Mouse (Mus musculus): Measurements from ENCODE around the gene Med13l. TPM values are rescaled to one million over a fixed set of nuclear protein-coding genes. Genes with fewer than 3 reads are reported as not detected.
A peak's percentile ranks its signal among the peaks of the same experiment; 100 is the strongest.

Med13l gene
- total and polyA plus RNA-seq, 3 experiments, result 2.0 to 11.0 (median 10.1) TPM

- Histone ChIP-seq H3K36me3 (replicated peaks in 1 of 2; ENCODE audit: control insufficient read depth in 1 of 2, insufficient read depth in 1 of 2, low read length in 1 of 2) (peaks cover 0 to 1% of the 10 kb centered on the region in 2 experiments), H3K27ac (ENCODE audit: insufficient read depth, low read depth) (no peak overlapping the region), H3K79me2 (replicated peaks; ENCODE audit: control insufficient read depth, extremely low read depth, insufficient read depth, poor library complexity, severe bottlenecking) (peaks cover 36% of the 10 kb centered on the region), H3K4me1 (ENCODE audit: control insufficient read depth in 1 of 2, insufficient read depth in 2 of 2) (peaks cover 7 to 50% of the 10 kb centered on the region in 2 experiments), H3K4me2 (ENCODE audit: insufficient read depth, low read depth, poor library complexity, severe bottlenecking) (peak overlapping the region; percentile 76), H3K4me3 (replicated peaks in 1 of 3; ENCODE audit: low read depth in 2 of 3, low read length in 2 of 3, poor library complexity in 1 of 3) (peak overlapping the region; percentile 62 to 70 (median 69)), H3K9ac (ENCODE audit: insufficient read depth, low read depth) (peak overlapping the region; percentile 96), H3K27me3 (replicated peaks) (peaks cover 2% of the 10 kb centered on the region), H3K9me3 (replicated peaks; ENCODE audit: low read length) (no peaks in the 10 kb centered on the region)
- dilution Hi-C loops (cut with MboI; ENCODE audit: extremely low pct_ligation_motif_present, extremely low pct_unique_long_range_greater_than_20kb, low sequenced_read_pairs) (no loop called here), in situ Hi-C loops (cut with MboI; ENCODE audit: low pct_ligation_motif_present, low pct_unique_long_range_greater_than_20kb, low sequenced_read_pairs) (no loop called here)
- 0 out of 2 replicates have a peak, but pooled peaks have one; percentile 11 for TF ChIP-seq EP300 (IDR thresholded peaks at IDR 0.05; ENCODE audit: low read length)
- no peak for TF ChIP-seq POLR2AphosphoS2 (IDR thresholded peaks at IDR 0.05; ENCODE audit: low read depth, low read length)
- TF ChIP-seq MAZ (IDR thresholded peaks at IDR 0.05; ENCODE audit: low read depth, low read length), result no peak
- no peak for TF ChIP-seq CHD2 (IDR thresholded peaks at IDR 0.05; ENCODE audit: low read length)
- 0 out of 2 replicates have a peak, but pooled peaks have one; percentile 18 for TF ChIP-seq NELFE (IDR thresholded peaks at IDR 0.05; ENCODE audit: low read depth, low read length)
- no peak for DNase-seq (ENCODE audit: extremely low read depth)
These were observed 858 bp downstream of the Med13l start for GRCm38 (mm10) chr5:118561086-118561987.

DNA sequence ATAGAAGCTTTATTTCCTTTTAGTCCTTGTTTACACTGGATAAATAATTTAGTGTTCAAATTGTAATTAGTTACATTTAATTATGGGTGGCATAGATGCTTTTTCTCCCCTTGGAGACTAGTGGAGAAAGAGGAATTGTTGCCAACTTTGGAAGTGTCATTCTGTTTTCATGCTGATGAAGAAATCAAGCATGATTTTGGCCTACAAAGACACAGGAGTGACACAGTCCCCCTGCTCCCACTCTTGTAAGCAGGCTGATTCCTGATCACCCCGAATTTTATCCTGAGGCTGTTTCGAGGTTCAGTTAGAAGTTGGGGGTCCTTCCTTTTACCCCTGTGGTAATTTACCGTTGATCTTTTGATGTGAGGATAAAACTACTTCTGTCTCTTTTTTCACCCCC, 1.7 kb downstream of the Med13l start:
- peak overlapping the region in 2 of 3 experiments; percentile 62 to 70 for H3K4me3 ChIP-seq (replicated peaks in 1 of 3; ENCODE audit: low read depth in 2 of 3, low read length in 2 of 3, poor library complexity in 1 of 3)
- H3K4me1 ChIP-seq (ENCODE audit: control insufficient read depth in 1 of 2, insufficient read depth in 2 of 2), result peaks cover 7 to 57% of the 10 kb centered on the region in 2 experiments
- no peaks in the 10 kb centered on the region for H3K9me3 ChIP-seq (replicated peaks; ENCODE audit: low read length)
- H3K27ac ChIP-seq (ENCODE audit: insufficient read depth, low read depth), result no peak overlapping the region
- peaks cover 0 to 1% of the 10 kb centered on the region in 2 experiments for H3K36me3 ChIP-seq (replicated peaks in 1 of 2; ENCODE audit: control insufficient read depth in 1 of 2, insufficient read depth in 1 of 2, low read length in 1 of 2)
- H3K4me2 ChIP-seq (ENCODE audit: insufficient read depth, low read depth, poor library complexity, severe bottlenecking), result peak overlapping the region; percentile 76
- H3K79me2 ChIP-seq (replicated peaks; ENCODE audit: control insufficient read depth, extremely low read depth, insufficient read depth, poor library complexity, severe bottlenecking), result peaks cover 43% of the 10 kb centered on the region
- DNase-seq (ENCODE audit: extremely low read depth), result no peak
- no peak overlapping the region; the same call in 1 of the 2 replicates for H3K9ac ChIP-seq (ENCODE audit: insufficient read depth, low read depth)
- in situ Hi-C loops (cut with MboI; ENCODE audit: low pct_ligation_motif_present, low pct_unique_long_range_greater_than_20kb, low sequenced_read_pairs), result no loop called here
- H3K27me3 ChIP-seq (replicated peaks), result peaks cover 2% of the 10 kb centered on the region
- dilution Hi-C loops (cut with MboI; ENCODE audit: extremely low pct_ligation_motif_present, extremely low pct_unique_long_range_greater_than_20kb, low sequenced_read_pairs), result no loop called here
- TF ChIP-seq E2F4 (IDR thresholded peaks at IDR 0.05; ENCODE audit: insufficient replicate concordance, low read depth, low read length) (no peak), IRF4 (IDR thresholded peaks at IDR 0.05; ENCODE audit: low read depth, low read length) (no peak), JUND (conservative IDR thresholded peaks at IDR 0.05; ENCODE audit: low read depth, low read length) (no peak), POLR2A (IDR thresholded peaks at IDR 0.05; ENCODE audit: low read depth, low read length) (no peak), TBP (conservative IDR thresholded peaks at IDR 0.05; ENCODE audit: low read depth, low read length) (no peak), JUN (IDR thresholded peaks at IDR 0.05; ENCODE audit: insufficient read depth, low read depth, low read length) (no peak), RAD21 (IDR thresholded peaks at IDR 0.05; ENCODE audit: low read depth, low read length) (no peak), CTCF (conservative IDR thresholded peaks at IDR 0.05 in 1 of 2, IDR thresholded peaks at IDR 0.05 in 1 of 2; ENCODE audit: low read depth in 2 of 2, low read length in 2 of 2) (no peak), ZKSCAN1 (IDR thresholded peaks at IDR 0.05; ENCODE audit: borderline replicate concordance, low read depth, low read length) (no peak), MAX (IDR thresholded peaks at IDR 0.05; ENCODE audit: low read length) (no peak), MEF2A (IDR thresholded peaks at IDR 0.05; ENCODE audit: borderline replicate concordance, low read depth, low read length) (no peak), GABPA (IDR thresholded peaks at IDR 0.05; ENCODE audit: insufficient replicate concordance, low read depth, low read length) (no peak)
